Comparison of ENCODE assay signal across 8 mouse cellular contexts in genomic region chr14:102020161-102020605, GRCm38 (mm10).
A peak's percentile ranks its signal among the peaks of the same experiment; 100 is the strongest.
DNase-seq lines count a peak whose midpoint lies in the region; ATAC-seq lines count a peak whose summit lies in the region.

No protein-coding gene starts in this region.

- no peak overlapping the region for H3K4me3 ChIP-seq in forebrain, embryonic 11.5 days (ENCODE audit: low read depth, low read length)
- H3K4me3 ChIP-seq in forebrain, embryonic 12.5 days (replicated peaks), result no peak overlapping the region
- H3K4me3 ChIP-seq in hindbrain, embryonic 16.5 days (ENCODE audit: low read length), result no peak overlapping the region

- 85% methylated on average over 8 of the region's 8 CpGs for WGBS in forebrain, embryonic 11.5 days
- 79% methylated on average over 8 of the region's 8 CpGs for WGBS in forebrain, embryonic 12.5 days
- 26% methylated on average over 8 of the region's 8 CpGs for WGBS in hindbrain, embryonic 16.5 days

- ATAC-seq in forebrain, embryonic 11.5 days (replicated peaks; ENCODE audit: low FRiP score), result 0 out of 2 replicates have a peak, but pooled peaks have one; percentile 42
- ATAC-seq in forebrain, embryonic 12.5 days (ENCODE audit: low FRiP score), result no peak
- peak; percentile 87 for ATAC-seq in hindbrain, embryonic 16.5 days
- no peak for ATAC-seq in megakaryocyte progenitor cell, adult 5-6 weeks (replicated peaks; ENCODE audit: poor library complexity)

- H3K36me3 ChIP-seq in forebrain, embryonic 11.5 days (ENCODE audit: control insufficient read depth, insufficient read depth, low read length), result no peaks in the 10 kb centered on the region
- H3K36me3 ChIP-seq in forebrain, embryonic 12.5 days (replicated peaks), result no peaks in the 10 kb centered on the region
- no peaks in the 10 kb centered on the region for H3K36me3 ChIP-seq in hindbrain, embryonic 16.5 days (ENCODE audit: control insufficient read depth, insufficient read depth, low read length)

- H3K4me1 ChIP-seq in forebrain, embryonic 11.5 days (replicated peaks; ENCODE audit: control insufficient read depth, insufficient read depth, low read length), result no peaks in the 10 kb centered on the region
- no peaks in the 10 kb centered on the region for H3K4me1 ChIP-seq in forebrain, embryonic 12.5 days
- no peaks in the 10 kb centered on the region; the same call in 1 of the 2 replicates for H3K4me1 ChIP-seq in hindbrain, embryonic 16.5 days (ENCODE audit: control insufficient read depth, insufficient read depth, low read depth, low read length)

- H3K27me3 ChIP-seq in forebrain, embryonic 11.5 days (ENCODE audit: control insufficient read depth, insufficient read depth, low read length), result no peaks in the 10 kb centered on the region
- H3K27me3 ChIP-seq in forebrain, embryonic 12.5 days, result no peaks in the 10 kb centered on the region
- no peaks in the 10 kb centered on the region for H3K27me3 ChIP-seq in hindbrain, embryonic 16.5 days (replicated peaks; ENCODE audit: control insufficient read depth, insufficient read depth, low read length)

- H3K27ac ChIP-seq in forebrain, embryonic 11.5 days (ENCODE audit: low read depth, low read length), result no peak overlapping the region
- H3K27ac ChIP-seq in forebrain, embryonic 12.5 days, result no peak overlapping the region
- H3K27ac ChIP-seq in hindbrain, embryonic 16.5 days (ENCODE audit: low read depth, low read length), result no peak overlapping the region

- H3K9ac ChIP-seq in forebrain, embryonic 11.5 days (ENCODE audit: low read length), result no peak overlapping the region
- no peak overlapping the region for H3K9ac ChIP-seq in forebrain, embryonic 12.5 days
- H3K9ac ChIP-seq in hindbrain, embryonic 16.5 days (ENCODE audit: low read depth, low read length), result no peak overlapping the region

- H3K4me2 ChIP-seq in forebrain, embryonic 11.5 days (ENCODE audit: low read depth, low read length, severe bottlenecking), result no peak overlapping the region
- H3K4me2 ChIP-seq in forebrain, embryonic 12.5 days, result no peak overlapping the region
- H3K4me2 ChIP-seq in hindbrain, embryonic 16.5 days (ENCODE audit: low read length), result no peak overlapping the region; the same call in 1 of the 2 replicates

- DNase-seq in forebrain, embryonic 11.5 days (ENCODE audit: low spot score), result no peak
- DNase-seq in right cerebral cortex, postnatal 10 days (ENCODE audit: low spot score in 2 of 2), result peak; percentile 25 to 35
- no peak for DNase-seq in right cerebral cortex, postnatal 25 days
- DNase-seq in telencephalon, adult 2 months (ENCODE audit: low read depth, low spot score), result peak; percentile 4
- no peak for DNase-seq in ovary, adult 18-20 months (ENCODE audit: low spot score)

- H3K9me3 ChIP-seq in forebrain, embryonic 11.5 days (ENCODE audit: control insufficient read depth, low read length), result no peaks in the 10 kb centered on the region
- H3K9me3 ChIP-seq in forebrain, embryonic 12.5 days, result no peaks in the 10 kb centered on the region
- H3K9me3 ChIP-seq in hindbrain, embryonic 16.5 days (ENCODE audit: control insufficient read depth, low read length), result no peaks in the 10 kb centered on the region

Comparison
In these comparisons a context has a peak if more than half of its experiments do, and no peak if none do; other contexts are left out.
1. ATAC-seq: peak in forebrain, embryonic 11.5 days (single experiment) and hindbrain, embryonic 16.5 days (single experiment); none in forebrain, embryonic 12.5 days (single experiment) and megakaryocyte progenitor cell, adult 5-6 weeks (single experiment).
2. DNase-seq: peak in right cerebral cortex, postnatal 10 days (2 of 2) and telencephalon, adult 2 months (single experiment); none in forebrain, embryonic 11.5 days (single experiment), right cerebral cortex, postnatal 25 days (single experiment) and ovary, adult 18-20 months (single experiment).